Mouse (Mus musculus) intestine, postnatal 0 days (tissue): Measurements from ENCODE around the gene Bcat1. TPM values are rescaled to one million over a fixed set of nuclear protein-coding genes. Genes with fewer than 3 reads are reported as not detected.

Source experiments
- ATAC-seq: fragments of 200-750 bp; cut with Nextera tagmentation; 2 replicates; pipeline ENCODE4 v1.8.0; 2017; ENCODE audit warnings: mild to moderate bottlenecking, moderate TSS enrichment, moderate library complexity
- H3K27ac ChIP-seq: fragments of 300-500 bp; sonication (generic); 2 replicates; pipeline ENCODE4 v1.5.1; 2014; ENCODE audit warnings: mild to moderate bottlenecking, low read depth, low read length, moderate library complexity
- H3K27me3 ChIP-seq: fragments of 300-500 bp; sonication (generic); replicated peaks from 2 replicates; pipeline ENCODE4 v1.6.1; 2014; ENCODE audit warnings: low read length, mixed read lengths; ENCODE audit not compliant: control insufficient read depth, insufficient read depth
- H3K36me3 ChIP-seq: fragments of 300-500 bp; sonication (generic); 2 replicates; pipeline ENCODE4 v1.6.1; 2014; ENCODE audit warnings: mild to moderate bottlenecking, moderate library complexity; ENCODE audit not compliant: control insufficient read depth, insufficient read depth
- H3K4me1 ChIP-seq: fragments of 300-500 bp; sonication (generic); replicated peaks from 2 replicates; pipeline ENCODE4 v1.6.1; 2014; ENCODE audit warnings: antibody characterized with exemption, low read length, mixed read lengths; ENCODE audit not compliant: control insufficient read depth, insufficient read depth
- H3K4me2 ChIP-seq: fragments of 300-500 bp; sonication (generic); replicated peaks from 2 replicates; pipeline ENCODE4 v1.6.1; 2014; ENCODE audit warnings: low read depth, mild to moderate bottlenecking, moderate library complexity
- H3K4me3 ChIP-seq: fragments of 300-500 bp; sonication (generic); 2 replicates; pipeline ENCODE4 v1.5.1; 2014; ENCODE audit warnings: low read depth, low read length
- H3K9ac ChIP-seq: fragments of 300-500 bp; sonication (generic); 2 replicates; pipeline ENCODE4 v1.6.1; 2014; ENCODE audit warnings: mild to moderate bottlenecking, low read depth, low read length
- H3K9me3 ChIP-seq: fragments of 300-500 bp; sonication (generic); 2 replicates; pipeline ENCODE4 v1.6.1; 2016; ENCODE audit warnings: mixed run types; ENCODE audit not compliant: control insufficient read depth
- CTCF ChIP-seq: sonication (generic); IDR thresholded peaks from 2 replicates; pipeline ENCODE4 v1.5.1; 2016; ENCODE audit warnings: low read depth, mild to moderate bottlenecking, control low read depth, antibody characterized with exemption, moderate library complexity
- WGBS: fragments of 180-500 bp; shearing (Covaris S2); extraction: QIAGEN DNeasy Blood & Tissue Kit; methylation state at CpG from one replicate; pipeline ENCODE4 v1.1.7; 2014; 5-methylcytosine and 5-hydroxymethylcytosine counted together
- polyA plus RNA-seq: library from polyadenylated mRNA; unstranded; fragments of >200 nt; fragmentation: Nextera tagmentation; extraction: Ambion mirVana; gene quantifications from 2 replicates; pipeline ENCODE4 v1.2.1, GENCODE M21; 2015

Gene Bcat1
- polyA plus RNA-seq, 1 experiment from 2014 or later = 1.0 TPM

DNA sequence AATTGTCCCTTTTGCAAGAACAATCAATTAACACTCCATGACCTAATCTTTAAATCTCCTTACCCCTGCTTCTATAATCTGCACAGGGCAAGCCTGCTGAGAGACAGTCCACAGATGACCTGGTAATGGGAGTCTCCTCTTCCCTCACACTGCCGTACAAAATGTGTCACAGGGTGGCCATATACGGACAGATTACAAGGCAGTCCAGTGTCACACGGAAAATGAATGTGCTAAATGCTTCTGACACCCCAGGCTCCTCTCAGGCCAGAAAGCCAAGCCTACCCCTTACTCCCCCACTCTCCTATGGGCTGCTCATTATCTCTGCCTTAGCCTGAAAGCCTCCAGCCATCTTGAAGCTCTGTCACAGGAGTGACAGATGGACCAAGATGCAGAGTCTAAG is 25.1 kb downstream of the Bcat1 start:
- WGBS = 43% methylated on average over 3 of the region's 3 CpGs
- TF ChIP-seq CTCF = no peak
- Histone ChIP-seq H3K27ac (no peak overlapping the region), H3K9ac (no peak overlapping the region), H3K4me2 (no peak overlapping the region), H3K27me3 (peaks cover 30% of the 10 kb centered on the region), H3K4me3 (no peak overlapping the region), H3K36me3 (no peaks in the 10 kb centered on the region), H3K9me3 (no peaks in the 10 kb centered on the region), H3K4me1 (no peaks in the 10 kb centered on the region)
- no peak for ATAC-seq

DNA sequence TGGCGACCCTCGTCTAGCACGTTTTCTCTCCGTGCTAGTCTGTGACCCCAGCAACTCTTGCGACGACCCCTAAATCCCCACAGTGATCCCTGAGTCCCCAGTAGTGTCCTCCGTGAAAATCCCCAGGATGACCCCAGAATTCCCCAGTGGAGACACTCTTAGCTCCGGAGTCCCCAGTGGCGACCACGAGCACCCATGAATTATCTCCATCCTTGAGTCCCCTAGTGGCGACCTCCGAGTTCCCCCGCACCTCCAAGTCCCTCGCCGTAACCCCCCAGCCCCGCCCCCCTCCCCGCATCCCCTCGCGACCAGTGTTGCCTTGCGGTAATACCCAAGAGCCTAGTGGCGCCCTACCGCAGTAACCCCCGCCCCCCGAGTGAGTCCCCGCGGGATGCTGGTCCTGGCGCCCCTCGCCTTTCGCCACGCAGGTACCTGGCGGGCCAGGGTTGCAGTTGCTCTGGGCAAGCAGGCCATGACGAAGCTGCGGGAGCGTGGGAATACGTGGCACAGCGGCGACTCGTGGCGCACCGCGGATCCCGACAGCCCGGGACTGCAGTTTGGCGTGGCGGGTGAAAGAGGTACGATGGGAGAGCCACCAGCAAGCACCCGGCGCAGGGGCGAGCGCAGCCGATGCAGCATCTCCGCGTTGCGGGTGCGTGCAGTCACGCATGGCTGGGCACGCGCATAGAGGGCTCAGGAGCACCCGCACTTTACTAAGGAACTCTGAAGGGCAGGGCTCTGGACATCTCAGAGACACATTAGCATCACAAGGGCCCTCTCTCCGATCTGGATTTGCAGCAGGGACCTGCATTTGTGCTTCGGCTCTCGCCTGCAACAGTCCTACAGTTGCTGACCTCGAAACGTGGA is 27.6 kb downstream of the Bcat1 start:
- Histone ChIP-seq H3K4me1 (no peaks in the 10 kb centered on the region), H3K4me2 (peak overlapping the region; percentile 67), H3K9me3 (no peaks in the 10 kb centered on the region), H3K27ac (no peak overlapping the region), H3K9ac (no peak overlapping the region), H3K4me3 (peak overlapping the region; percentile 35), H3K36me3 (no peaks in the 10 kb centered on the region), H3K27me3 (peaks cover 30% of the 10 kb centered on the region)
- no peak for ATAC-seq
- no peak for TF ChIP-seq CTCF
- WGBS = 10% methylated on average over 63 of the region's 64 CpGs

DNA sequence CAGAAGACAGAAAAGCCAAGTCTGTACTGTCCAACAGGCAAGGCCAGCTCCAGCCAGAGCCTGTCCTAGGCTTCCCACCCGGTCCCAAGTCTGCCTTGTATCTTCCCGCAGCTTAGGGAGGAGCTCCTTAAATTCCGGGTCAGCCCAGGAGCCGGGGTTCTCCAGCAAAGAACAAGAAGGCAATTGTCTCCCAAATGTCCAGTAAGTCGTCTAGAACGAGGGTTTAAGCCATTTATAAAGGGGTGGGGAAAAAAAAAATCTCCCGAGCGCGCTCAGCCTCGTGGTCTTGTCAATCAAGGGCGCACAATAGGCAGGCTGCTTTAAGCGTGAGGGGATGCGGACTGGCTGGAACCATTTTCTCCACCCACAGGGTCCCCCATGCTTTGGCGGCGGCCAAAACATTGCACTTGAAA is 28.5 kb downstream of the Bcat1 start:
- no peak for TF ChIP-seq CTCF
- Histone ChIP-seq H3K4me1 (0 out of 2 replicates have a peak, but pooled peaks cover 2% of the 10 kb centered on the region), H3K4me3 (peak overlapping the region; percentile 35; the same call in 1 of the 2 replicates), H3K36me3 (no peaks in the 10 kb centered on the region), H3K9me3 (no peaks in the 10 kb centered on the region), H3K27ac (no peak overlapping the region), H3K27me3 (peaks cover 30% of the 10 kb centered on the region), H3K9ac (no peak overlapping the region), H3K4me2 (peak overlapping the region; percentile 67)
- WGBS = 17% methylated on average over 15 of the region's 15 CpGs
- ATAC-seq = no peak

DNA sequence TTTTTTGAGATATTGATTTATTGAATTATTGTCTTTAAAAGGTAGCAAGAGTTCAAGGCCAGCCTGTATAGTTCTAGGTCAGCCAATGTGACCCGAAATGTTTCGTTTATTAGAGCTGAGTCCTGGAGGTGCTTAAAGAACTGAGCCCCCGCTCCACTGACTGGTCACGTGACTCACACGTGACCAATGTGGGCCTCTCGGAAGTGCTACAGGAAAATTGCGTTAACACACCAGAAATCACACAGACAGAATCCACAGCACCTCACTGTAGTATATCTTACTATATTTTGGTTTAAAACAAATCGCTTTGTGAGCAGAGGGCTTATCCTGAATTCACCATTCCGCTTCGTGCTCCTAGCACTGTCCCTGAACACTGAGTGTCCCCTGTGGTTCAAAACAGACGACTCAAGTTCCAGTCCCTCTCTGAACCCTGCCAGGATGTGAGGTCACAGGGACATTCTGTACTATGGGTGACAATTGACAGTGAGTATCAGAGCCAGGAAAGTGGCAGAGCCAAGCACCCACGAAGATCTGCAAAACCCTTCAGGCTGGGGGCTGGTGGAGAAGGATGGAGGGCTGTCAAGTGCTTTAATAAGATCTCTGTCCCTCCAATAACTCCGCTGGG is 29.6 kb downstream of the Bcat1 start:
- Histone ChIP-seq H3K9me3 (no peaks in the 10 kb centered on the region), H3K4me3 (no peak overlapping the region), H3K4me1 (0 out of 2 replicates have a peak, but pooled peaks cover 6% of the 10 kb centered on the region), H3K36me3 (no peaks in the 10 kb centered on the region), H3K27me3 (peaks cover 30% of the 10 kb centered on the region), H3K9ac (no peak overlapping the region), H3K4me2 (no peak overlapping the region), H3K27ac (no peak overlapping the region)
- TF ChIP-seq CTCF = no peak
- ATAC-seq = no peak
- WGBS = 86% methylated on average over 13 of the region's 13 CpGs

DNA sequence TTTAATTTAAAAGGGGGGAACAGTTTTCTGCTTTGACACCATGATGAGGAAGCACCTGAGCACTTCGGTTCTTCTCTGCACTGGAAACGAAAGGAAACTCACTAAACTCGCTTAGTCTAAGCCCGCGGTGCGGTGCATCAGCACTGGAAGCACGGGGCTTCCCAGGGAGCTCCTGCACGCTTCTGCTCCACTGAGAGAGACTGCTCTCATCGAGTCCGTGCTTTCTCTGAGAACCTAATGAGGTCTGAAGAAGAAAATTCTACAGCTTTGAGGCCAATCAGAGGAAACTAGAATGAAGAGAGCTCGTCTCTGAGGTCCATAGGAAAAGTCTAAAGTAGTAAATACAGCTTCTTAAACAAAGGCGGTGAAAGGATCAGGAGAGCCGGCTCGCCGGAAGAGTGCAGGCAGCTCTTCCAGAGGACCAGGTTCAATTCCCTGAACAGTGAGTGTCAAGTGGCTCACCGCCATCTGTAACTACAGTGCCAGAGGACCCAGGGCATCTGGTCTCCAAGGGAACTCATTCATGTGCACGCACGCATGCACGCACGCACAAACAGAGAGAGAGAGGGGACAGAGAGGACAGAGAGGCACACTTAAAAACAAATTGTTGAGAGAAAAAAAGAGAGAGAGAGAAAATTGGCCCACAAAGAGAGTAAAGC is 30.9 kb downstream of the Bcat1 start:
- Histone ChIP-seq H3K4me1 (0 out of 2 replicates have a peak, but pooled peaks cover 6% of the 10 kb centered on the region), H3K9ac (no peak overlapping the region), H3K36me3 (no peaks in the 10 kb centered on the region), H3K4me3 (no peak overlapping the region), H3K9me3 (no peaks in the 10 kb centered on the region), H3K27ac (no peak overlapping the region), H3K4me2 (no peak overlapping the region), H3K27me3 (peaks cover 30% of the 10 kb centered on the region)
- ATAC-seq = no peak
- WGBS = 89% methylated on average over 20 of the region's 20 CpGs
- no peak for TF ChIP-seq CTCF

DNA sequence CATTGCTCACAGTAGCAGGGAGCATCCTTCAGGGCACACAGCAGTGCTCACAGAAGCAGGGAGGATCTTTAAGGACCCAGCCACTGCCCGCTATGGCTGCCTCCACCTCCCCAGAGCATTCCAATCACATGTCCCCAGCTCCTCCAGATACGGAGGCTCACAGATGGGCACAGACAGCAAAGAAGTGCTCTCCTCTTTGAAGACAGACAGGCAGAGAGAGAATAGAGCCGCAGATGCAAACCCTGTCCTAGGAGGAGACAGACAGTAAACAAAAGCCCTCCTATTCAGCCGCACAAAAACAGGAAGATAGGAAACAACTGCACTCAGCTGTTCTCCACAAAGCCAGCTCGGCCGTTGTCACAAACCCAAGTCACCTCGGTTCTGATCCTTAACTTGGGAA is 35.3 kb downstream of the Bcat1 start:
- no peak overlapping the region for H3K27ac ChIP-seq
- no peak overlapping the region for H3K4me3 ChIP-seq
- TF ChIP-seq CTCF = no peak
- H3K27me3 ChIP-seq = no peaks in the 10 kb centered on the region
- H3K4me2 ChIP-seq = no peak overlapping the region
- WGBS = 51% methylated on average over 7 of the region's 7 CpGs
- no peaks in the 10 kb centered on the region for H3K9me3 ChIP-seq
- no peaks in the 10 kb centered on the region for H3K36me3 ChIP-seq
- ATAC-seq = no peak
- 0 out of 2 replicates have a peak, but pooled peaks cover 6% of the 10 kb centered on the region for H3K4me1 ChIP-seq
- no peak overlapping the region for H3K9ac ChIP-seq
